Mouse (Mus musculus) stomach, embryonic 14.5 days (tissue): ENCODE measurements around the gene Prc1. TPM values are rescaled to one million over a fixed set of nuclear protein-coding genes. Genes with fewer than 3 reads are reported as not detected.

Source experiments
- ATAC-seq: fragments of 200-750 bp; cut with Nextera tagmentation; 2 replicates; pipeline ENCODE4 v1.8.0; 2017; ENCODE audit warnings: low read depth, moderate TSS enrichment; ENCODE audit not compliant: insufficient number of reproducible peaks, insufficient read depth, low FRiP score
- H3K27ac ChIP-seq: fragments of 300-500 bp; sonication (generic); 2 replicates; pipeline ENCODE4 v1.5.1; 2014; ENCODE audit warnings: mild to moderate bottlenecking, low read length, moderate library complexity, mixed read lengths
- H3K27me3 ChIP-seq: fragments of 300-500 bp; sonication (generic); 2 replicates; pipeline ENCODE4 v1.6.1; 2014; ENCODE audit warnings: low read length, control low read depth, mixed read lengths; ENCODE audit not compliant: control insufficient read depth, insufficient read depth
- H3K36me3 ChIP-seq: fragments of 300-500 bp; sonication (generic); 2 replicates; pipeline ENCODE4 v1.6.1; 2014; ENCODE audit warnings: mild to moderate bottlenecking, control low read depth, low read length, moderate library complexity, mixed read lengths; ENCODE audit not compliant: control insufficient read depth, insufficient read depth
- H3K4me1 ChIP-seq: fragments of 300-500 bp; sonication (generic); 2 replicates; pipeline ENCODE4 v1.6.1; 2014; ENCODE audit warnings: low read length, control low read depth, mixed read lengths; ENCODE audit not compliant: control insufficient read depth, insufficient read depth
- H3K4me2 ChIP-seq: fragments of 300-500 bp; sonication (generic); replicated peaks from 2 replicates; pipeline ENCODE4 v1.6.1; 2014; ENCODE audit warnings: low read depth, low read length, control low read depth
- H3K4me3 ChIP-seq: fragments of 300-500 bp; sonication (generic); 2 replicates; pipeline ENCODE4 v1.5.1; 2014; ENCODE audit warnings: low read depth, low read length, control low read depth
- H3K9ac ChIP-seq: fragments of 300-500 bp; sonication (generic); replicated peaks from 2 replicates; pipeline ENCODE4 v1.6.1; 2014; ENCODE audit warnings: low read depth, mild to moderate bottlenecking, control low read depth, low read length, moderate library complexity, mixed read lengths
- H3K9me3 ChIP-seq: fragments of 300-500 bp; sonication (generic); 2 replicates; pipeline ENCODE4 v1.6.1; 2016; ENCODE audit warnings: low read depth, low read length, control low read depth; ENCODE audit not compliant: control insufficient read depth
- WGBS: fragments of 180-500 bp; shearing (Covaris S2); extraction: QIAGEN DNeasy Blood & Tissue Kit; methylation state at CpG from one replicate; pipeline ENCODE4 v1.1.7; 2014; 5-methylcytosine and 5-hydroxymethylcytosine counted together
- polyA plus RNA-seq: library from polyadenylated mRNA; unstranded; fragments of >200 nt; fragmentation: Nextera tagmentation; extraction: Ambion mirVana; gene quantifications from 2 replicates; pipeline ENCODE4 v1.2.1, GENCODE M21; 2014

Gene Prc1
- polyA plus RNA-seq, 1 experiment from 2014 or later: 167 TPM

- peaks cover 41% of the 10 kb centered on the region for H3K36me3 ChIP-seq
- WGBS: 94% methylated on average over 4 of the region's 4 CpGs
- H3K27me3 ChIP-seq: no peaks in the 10 kb centered on the region
- H3K27ac ChIP-seq: no peak overlapping the region
- no peak for ATAC-seq
- no peak overlapping the region for H3K9ac ChIP-seq
- H3K4me3 ChIP-seq: no peak overlapping the region
- H3K4me2 ChIP-seq: no peak overlapping the region
- H3K4me1 ChIP-seq: no peaks in the 10 kb centered on the region
- H3K9me3 ChIP-seq: peaks cover 13% of the 10 kb centered on the region; the same call in 1 of the 2 replicates
Observed at GRCm38 (mm10) chr7:80276374-80276773, 17.9 kb upstream of the Prc1 start.

- H3K27ac ChIP-seq: no peak overlapping the region
- H3K27me3 ChIP-seq: no peaks in the 10 kb centered on the region
- peaks cover 39% of the 10 kb centered on the region for H3K36me3 ChIP-seq
- H3K9ac ChIP-seq: no peak overlapping the region
- H3K4me2 ChIP-seq: no peak overlapping the region
- no peaks in the 10 kb centered on the region for H3K4me1 ChIP-seq
- H3K4me3 ChIP-seq: no peak overlapping the region
- H3K9me3 ChIP-seq: 0 out of 2 replicates have a peak, but pooled peaks cover 3% of the 10 kb centered on the region
- 84% methylated on average over 10 of the region's 10 CpGs for WGBS
- ATAC-seq: no peak
Observed at GRCm38 (mm10) chr7:80280032-80280431, 14.2 kb upstream of the Prc1 start.

GRCm38 (mm10) chr7:80280998-80281397 lies 13.3 kb upstream of the Prc1 start:
- WGBS: 85% methylated on average over 2 of the region's 2 CpGs
- no peak overlapping the region for H3K4me2 ChIP-seq
- H3K4me1 ChIP-seq: no peaks in the 10 kb centered on the region
- no peaks in the 10 kb centered on the region for H3K27me3 ChIP-seq
- ATAC-seq: no peak
- H3K9ac ChIP-seq: no peak overlapping the region
- no peaks in the 10 kb centered on the region for H3K9me3 ChIP-seq
- no peak overlapping the region for H3K27ac ChIP-seq
- peaks cover 39% of the 10 kb centered on the region for H3K36me3 ChIP-seq
- H3K4me3 ChIP-seq: no peak overlapping the region

GRCm38 (mm10) chr7:80281646-80282045 lies 12.6 kb upstream of the Prc1 start:
- peaks cover 37% of the 10 kb centered on the region for H3K36me3 ChIP-seq
- WGBS: 87% methylated on average over 3 of the region's 3 CpGs
- H3K4me2 ChIP-seq: no peak overlapping the region

GRCm38 (mm10) chr7:80283226-80283918 lies 10.9 kb upstream of the Prc1 start:
- no peak overlapping the region for H3K4me3 ChIP-seq
- peaks cover 37% of the 10 kb centered on the region for H3K36me3 ChIP-seq
- H3K9me3 ChIP-seq: no peaks in the 10 kb centered on the region
- no peak overlapping the region for H3K27ac ChIP-seq
- no peaks in the 10 kb centered on the region for H3K4me1 ChIP-seq
- H3K4me2 ChIP-seq: no peak overlapping the region
- ATAC-seq: no peak
- H3K9ac ChIP-seq: no peak overlapping the region
- H3K27me3 ChIP-seq: no peaks in the 10 kb centered on the region
- 85% methylated on average over 3 of the region's 3 CpGs for WGBS

More at GRCm38 (mm10) chr7:80281646-80282045, 12.6 kb upstream of the Prc1 start:
- no peaks in the 10 kb centered on the region for H3K4me1 ChIP-seq
- no peaks in the 10 kb centered on the region for H3K27me3 ChIP-seq
- H3K9ac ChIP-seq: no peak overlapping the region
- no peak for ATAC-seq
- H3K9me3 ChIP-seq: no peaks in the 10 kb centered on the region
- H3K4me3 ChIP-seq: no peak overlapping the region
- H3K27ac ChIP-seq: no peak overlapping the region

- ATAC-seq: no peak
- Histone ChIP-seq H3K36me3 (peaks cover 34% of the 10 kb centered on the region), H3K9ac (no peak overlapping the region), H3K27me3 (no peaks in the 10 kb centered on the region), H3K4me1 (no peaks in the 10 kb centered on the region), H3K4me2 (no peak overlapping the region), H3K27ac (no peak overlapping the region), H3K9me3 (no peaks in the 10 kb centered on the region), H3K4me3 (no peak overlapping the region)
- 87% methylated on average over 5 of the region's 5 CpGs for WGBS
Observed at GRCm38 (mm10) chr7:80284391-80284790, 9.9 kb upstream of the Prc1 start.

GRCm38 (mm10) chr7:80285725-80286124 lies 8.5 kb upstream of the Prc1 start:
- H3K4me2 ChIP-seq: no peak overlapping the region
- no peak for ATAC-seq
- H3K27ac ChIP-seq: no peak overlapping the region
- no peak overlapping the region for H3K4me3 ChIP-seq
- 94% methylated on average over 6 of the region's 6 CpGs for WGBS
- no peaks in the 10 kb centered on the region for H3K4me1 ChIP-seq
- no peaks in the 10 kb centered on the region for H3K9me3 ChIP-seq
- H3K27me3 ChIP-seq: no peaks in the 10 kb centered on the region
- no peak overlapping the region for H3K9ac ChIP-seq
- H3K36me3 ChIP-seq: peaks cover 31% of the 10 kb centered on the region

GRCm38 (mm10) chr7:80287736-80288135 lies 6.5 kb upstream of the Prc1 start:
- no peaks in the 10 kb centered on the region for H3K27me3 ChIP-seq
- no peak overlapping the region for H3K9ac ChIP-seq
- ATAC-seq: no peak
- H3K36me3 ChIP-seq: peaks cover 31% of the 10 kb centered on the region
- WGBS: 80% methylated on average over 10 of the region's 10 CpGs
- no peaks in the 10 kb centered on the region for H3K4me1 ChIP-seq
- no peak overlapping the region for H3K4me2 ChIP-seq
- no peak overlapping the region for H3K4me3 ChIP-seq
- no peaks in the 10 kb centered on the region for H3K9me3 ChIP-seq
- H3K27ac ChIP-seq: no peak overlapping the region
